Comparison of ENCODE assay signal across 9 mouse cellular contexts in genomic region chr15:8968229-8968595, GRCm38 (mm10). TPM values are rescaled to one million over a fixed set of nuclear protein-coding genes. Genes with fewer than 3 reads are reported as not detected.
DNase-seq lines count a peak whose midpoint lies in the region; ATAC-seq lines count a peak whose summit lies in the region.
"Had no signal": no experiment of that assay in that cellular context is flagged by ENCODE, and none has a peak within 500 bp of the region (broad histone marks: within the 10 kb centered on the region; RNA-seq: fewer than 3 reads in every experiment).

No protein-coding gene starts in this region.

- H3K27ac ChIP-seq in neural tube, embryonic 12.5 days, result no peak overlapping the region

- ATAC-seq in frontal cortex, adult (ENCODE audit: low TSS enrichment), result 0 out of 2 replicates have a peak, but pooled peaks have one; percentile 16
- ATAC-seq in neural tube, embryonic 12.5 days (ENCODE audit: low FRiP score, low read depth), result no peak

- 87% methylated on average over 14 of the region's 14 CpGs for WGBS in neural tube, embryonic 12.5 days

- H3K9me3 ChIP-seq in neural tube, embryonic 12.5 days, result no peaks in the 10 kb centered on the region

- no peak for DNase-seq in frontal cortex, adult 2 months (ENCODE audit: extremely low spot score in 1 of 2, low spot score in 1 of 2)
- DNase-seq in neural tube, embryonic 10.5 days (ENCODE audit: extremely low spot score, low spot score), result no peak
- DNase-seq in kidney, postnatal 4 days, result peak; percentile 17 to 33
- DNase-seq in gastrocnemius, postnatal 4 days (ENCODE audit: low spot score in 2 of 2), result no peak
- DNase-seq in adrenal gland, adult 8-10 months, result no peak
- DNase-seq in embryo, embryonic 10 days (ENCODE audit: low spot score), result no peak

- H3K36me3 ChIP-seq in neural tube, embryonic 12.5 days, result no peaks in the 10 kb centered on the region

- no peak overlapping the region for H3K4me3 ChIP-seq in neural tube, embryonic 12.5 days

- 0 out of 2 replicates have a peak overlapping the region, but pooled peaks have one; percentile 16 for H3K4me2 ChIP-seq in neural tube, embryonic 12.5 days (replicated peaks)

- no peaks in the 10 kb centered on the region for H3K27me3 ChIP-seq in neural tube, embryonic 12.5 days (replicated peaks)

- no peak overlapping the region for H3K9ac ChIP-seq in neural tube, embryonic 12.5 days

- H3K4me1 ChIP-seq in neural tube, embryonic 12.5 days, result no peaks in the 10 kb centered on the region

RNA-seq across cellular contexts. Expression of gene Ranbp3l, which starts 0.5 kb away (rescaled TPM):
- 7.6 and 13.1 TPM in 2 replicates for polyA plus RNA-seq in frontal cortex, adult 2 months (2012; rRNA removed)
- polyA plus RNA-seq in neural tube, embryonic 12.5 days (2016; fragmentation: Nextera tagmentation; extraction: Ambion mirVana), result 3.0 and 3.6 TPM in 2 replicates
- total RNA-seq in gastrocnemius, postnatal 4 days (2021), result 1 to 10 TPM; 1.2 to 1.8 TPM
- not detected for total RNA-seq in adrenal gland, adult 8-10 months (2022)
- total RNA-seq: neutrophil, adult 5-6 weeks had no signal

Comparison
In these comparisons a context has a peak if more than half of its experiments do, and no peak if none do; other contexts are left out.
1. DNase-seq: peak in kidney, postnatal 4 days (2 of 2); none in frontal cortex, adult 2 months (0 of 2), neural tube, embryonic 10.5 days (single experiment), gastrocnemius, postnatal 4 days (0 of 2), adrenal gland, adult 8-10 months (single experiment) and embryo, embryonic 10 days (single experiment).